Mouse (Mus musculus) limb, embryonic 14.5 days (tissue): ENCODE measurements around the gene Prkce. TPM values are rescaled to one million over a fixed set of nuclear protein-coding genes. Genes with fewer than 3 reads are reported as not detected.

ENCODE experiments used
- ATAC-seq: fragments of 200-750 bp; cut with Nextera tagmentation; 2 replicates; pipeline ENCODE4 v1.8.0; 2017; ENCODE audit warnings: low read depth, moderate number of reproducible peaks, moderate TSS enrichment; ENCODE audit not compliant: low FRiP score
- DNase-seq: peaks from one replicate; pipeline ENCODE4 v3.0.0-alpha.2; 2015; ENCODE audit warnings: low spot score
- H3K27ac ChIP-seq: fragments of 300-500 bp; sonication (generic); replicated peaks from 2 replicates; pipeline ENCODE4 v1.5.1; 2014; ENCODE audit warnings: low read depth, mild to moderate bottlenecking, low read length, moderate library complexity, mixed read lengths
- H3K27me3 ChIP-seq: fragments of 300-500 bp; sonication (generic); 2 replicates; pipeline ENCODE4 v1.6.1; 2014; ENCODE audit warnings: low read length, mixed read lengths; ENCODE audit not compliant: control insufficient read depth, insufficient read depth
- H3K36me3 ChIP-seq: fragments of 300-500 bp; sonication (generic); 2 replicates; pipeline ENCODE4 v1.6.1; 2014; ENCODE audit warnings: mild to moderate bottlenecking, low read length, moderate library complexity, mixed read lengths; ENCODE audit not compliant: control insufficient read depth, insufficient read depth
- H3K4me1 ChIP-seq: fragments of 300-500 bp; sonication (generic); 2 replicates; pipeline ENCODE4 v1.6.1; 2014; ENCODE audit warnings: antibody characterized with exemption, low read length, mixed read lengths; ENCODE audit not compliant: control insufficient read depth, insufficient read depth
- H3K4me2 ChIP-seq: fragments of 300-500 bp; sonication (generic); replicated peaks from 2 replicates; pipeline ENCODE4 v1.6.1; 2014; ENCODE audit warnings: low read depth, mild to moderate bottlenecking, low read length, moderate library complexity; ENCODE audit not compliant: severe bottlenecking
- H3K4me3 ChIP-seq: fragments of 300-500 bp; sonication (generic); replicated peaks from 2 replicates; pipeline ENCODE4 v1.5.1; 2014; ENCODE audit warnings: low read length
- H3K9ac ChIP-seq: fragments of 300-500 bp; sonication (generic); 2 replicates; pipeline ENCODE4 v1.6.1; 2014; ENCODE audit warnings: mild to moderate bottlenecking, low read depth, low read length, moderate library complexity; ENCODE audit not compliant: severe bottlenecking
- H3K9me3 ChIP-seq: fragments of 300-500 bp; sonication (generic); 2 replicates; pipeline ENCODE4 v1.6.1; 2016; ENCODE audit warnings: low read length; ENCODE audit not compliant: control insufficient read depth
- POLR2A ChIP-seq: fragments of 200-500 bp; IDR thresholded peaks from 2 replicates; pipeline ENCODE4 v1.8.0; 2012; ENCODE audit warnings: inconsistent platforms, mild to moderate bottlenecking, moderate library complexity, borderline replicate concordance; ENCODE audit not compliant: insufficient read depth, insufficient read length; ENCODE audit errors: extremely low read depth
- WGBS: fragments of 180-500 bp; shearing (Covaris S2); extraction: QIAGEN DNeasy Blood & Tissue Kit; methylation state at CpG from one replicate; pipeline ENCODE4 v1.1.7; 2014; 5-methylcytosine and 5-hydroxymethylcytosine counted together
- polyA plus RNA-seq, 2 experiments: library from polyadenylated mRNA; depleted of rRNA in 1 of 2; stranded (reverse) in 1 of 2; unstranded in 1 of 2; fragments of >200 nt; fragmentation: Nextera tagmentation in 1 of 2; extraction: Ambion mirVana in 1 of 2; gene quantifications; 2 replicates each; pipeline versions ENCODE4 v1.2.1 to v1.2.3; 2012 to 2014

Prkce gene
- polyA plus RNA-seq, 2 experiments = 4.7 to 9.3 TPM

DNA sequence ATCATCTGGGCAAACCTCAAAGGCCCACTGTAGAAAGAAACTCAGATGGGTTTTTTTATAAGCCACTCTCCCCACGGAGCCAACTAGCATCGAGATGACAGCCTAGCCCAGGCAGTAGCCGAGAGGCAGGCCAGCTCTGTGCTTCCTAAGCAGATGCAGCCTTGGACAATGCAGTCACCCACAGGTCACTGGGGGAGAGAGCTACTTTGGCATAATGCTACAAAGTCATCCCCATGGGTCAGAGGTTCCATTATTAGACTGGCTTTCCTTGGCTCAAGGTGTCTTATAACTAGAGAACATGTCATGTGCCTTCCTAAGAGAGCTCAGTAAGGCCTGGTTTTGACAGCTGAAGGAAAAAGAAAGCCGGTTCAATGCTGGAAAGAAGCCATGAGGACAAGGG, 465.5 kb downstream of the Prkce start:
- Histone ChIP-seq H3K4me1 (no peaks in the 10 kb centered on the region), H3K27ac (no peak overlapping the region), H3K9ac (no peak overlapping the region), H3K9me3 (no peaks in the 10 kb centered on the region), H3K27me3 (no peaks in the 10 kb centered on the region), H3K36me3 (no peaks in the 10 kb centered on the region; the same call in 1 of the 2 replicates), H3K4me3 (no peak overlapping the region), H3K4me2 (no peak overlapping the region)
- 90% methylated on average over 4 of the region's 4 CpGs for WGBS
- no peak for TF ChIP-seq POLR2A
- DNase-seq (no peak), ATAC-seq (no peak)

DNA sequence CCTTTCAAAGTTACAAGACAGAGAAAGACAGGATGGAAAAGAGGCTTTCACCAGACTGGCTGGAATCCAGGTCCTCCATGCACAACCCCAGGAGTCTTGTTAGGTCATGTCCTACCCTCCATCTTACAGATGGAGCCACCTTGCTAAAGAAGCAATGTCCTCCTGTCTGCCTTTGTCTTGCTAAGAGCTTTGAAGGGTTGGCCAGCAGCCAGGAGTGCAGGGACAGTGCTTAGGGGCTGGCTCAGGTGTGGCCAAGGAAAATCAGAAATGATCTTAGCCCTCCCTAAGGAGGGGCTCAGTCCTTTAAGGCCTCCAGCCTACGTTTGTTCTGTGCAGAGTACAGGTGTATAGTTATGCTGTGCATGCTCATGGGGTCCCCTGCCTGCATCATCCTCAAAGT, 469.7 kb downstream of the Prkce start:
- WGBS = 62% methylated on average over 1 of the region's 1 CpGs
- TF ChIP-seq POLR2A = no peak
- Histone ChIP-seq H3K4me1 (no peaks in the 10 kb centered on the region), H3K4me3 (no peak overlapping the region), H3K27me3 (no peaks in the 10 kb centered on the region), H3K9ac (no peak overlapping the region), H3K27ac (no peak overlapping the region), H3K4me2 (no peak overlapping the region), H3K9me3 (no peaks in the 10 kb centered on the region), H3K36me3 (no peaks in the 10 kb centered on the region)
- DNase-seq = no peak
- no peak for ATAC-seq

DNA sequence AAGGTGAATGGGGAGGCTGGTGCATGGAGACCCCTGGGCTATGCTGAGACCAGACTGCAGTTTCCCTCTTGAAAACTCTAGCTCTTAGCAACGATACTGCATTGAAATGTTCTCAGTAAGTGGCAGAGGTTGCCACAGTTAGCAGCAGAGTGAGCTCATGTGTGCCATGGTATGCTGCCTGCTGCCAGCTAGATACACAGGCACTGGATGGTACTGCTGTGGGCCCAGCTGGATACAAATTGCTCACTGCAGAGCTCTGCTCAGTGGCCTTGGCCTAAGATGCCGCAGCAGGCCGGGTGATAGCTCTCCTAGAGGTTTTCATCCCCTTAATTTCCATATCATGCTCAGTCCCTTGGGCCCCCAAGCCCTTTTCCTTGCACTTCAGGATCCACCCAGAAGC, 471.7 kb downstream of the Prkce start:
- Histone ChIP-seq H3K4me1 (no peaks in the 10 kb centered on the region), H3K4me3 (no peak overlapping the region), H3K36me3 (no peaks in the 10 kb centered on the region), H3K9ac (no peak overlapping the region), H3K27me3 (no peaks in the 10 kb centered on the region), H3K9me3 (no peaks in the 10 kb centered on the region), H3K4me2 (no peak overlapping the region), H3K27ac (no peak overlapping the region)
- WGBS = 90% methylated on average over 3 of the region's 3 CpGs
- TF ChIP-seq POLR2A = no peak
- ATAC-seq (no peak), DNase-seq (no peak)

DNA sequence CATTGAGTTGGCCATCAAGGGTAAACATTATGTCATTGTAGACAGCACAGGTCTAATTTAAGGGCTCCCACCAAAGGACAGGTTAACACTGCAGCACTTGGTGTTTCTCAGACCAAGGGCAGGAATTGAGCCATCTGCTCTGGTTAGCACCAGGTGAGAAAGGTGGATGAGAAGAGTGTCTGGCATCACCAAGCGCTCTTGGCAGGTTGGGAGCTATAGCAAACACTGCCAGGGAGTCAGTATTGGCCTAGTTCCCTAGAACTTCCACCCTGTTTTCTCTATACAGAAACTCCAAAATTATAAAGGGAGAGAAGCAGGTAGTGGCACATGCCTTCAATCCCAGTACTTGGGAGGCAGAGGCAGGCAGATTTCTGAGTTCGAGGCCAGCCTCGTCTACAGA, 479.6 kb downstream of the Prkce start:
- Histone ChIP-seq H3K27me3 (no peaks in the 10 kb centered on the region), H3K36me3 (no peaks in the 10 kb centered on the region), H3K9me3 (no peaks in the 10 kb centered on the region), H3K27ac (no peak overlapping the region), H3K4me2 (no peak overlapping the region), H3K9ac (no peak overlapping the region), H3K4me1 (no peaks in the 10 kb centered on the region), H3K4me3 (no peak overlapping the region)
- TF ChIP-seq POLR2A = no peak
- no peak for DNase-seq
- no peak for ATAC-seq
- 97% methylated on average over 3 of the region's 3 CpGs for WGBS

DNA sequence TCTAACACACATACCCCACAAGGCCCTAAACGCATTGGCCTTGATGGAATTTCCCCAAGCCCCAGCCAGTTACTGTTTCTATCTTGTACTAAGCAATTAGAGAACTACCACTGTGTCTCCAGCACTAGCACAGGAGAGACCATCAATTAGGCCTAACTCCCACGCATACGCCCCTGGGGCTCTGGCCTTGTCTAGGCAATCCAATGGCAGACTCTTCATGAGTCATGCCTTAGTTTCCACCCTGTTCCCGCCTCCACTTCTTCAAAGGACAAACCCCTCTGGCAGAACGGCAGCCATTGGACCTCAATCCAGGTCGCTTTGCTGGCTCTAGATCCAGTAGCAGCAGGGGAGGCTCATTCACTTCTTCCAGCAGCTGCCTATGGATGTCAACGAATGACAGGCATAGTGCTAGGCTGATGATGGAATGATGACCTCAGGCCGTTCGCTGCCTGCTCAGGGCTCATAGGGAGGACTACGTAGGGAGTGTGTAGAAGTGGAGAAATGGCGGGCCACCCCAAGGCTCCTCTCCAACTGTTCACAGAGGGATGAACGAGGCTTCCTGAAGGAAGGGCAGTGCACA, 481.4 kb downstream of the Prkce start:
- Histone ChIP-seq H3K4me3 (no peak overlapping the region), H3K4me1 (no peaks in the 10 kb centered on the region), H3K27ac (no peak overlapping the region), H3K27me3 (no peaks in the 10 kb centered on the region), H3K4me2 (no peak overlapping the region), H3K9me3 (no peaks in the 10 kb centered on the region), H3K36me3 (no peaks in the 10 kb centered on the region), H3K9ac (no peak overlapping the region)
- no peak for TF ChIP-seq POLR2A
- WGBS = 83% methylated on average over 12 of the region's 12 CpGs
- ATAC-seq (no peak), DNase-seq (no peak)

DNA sequence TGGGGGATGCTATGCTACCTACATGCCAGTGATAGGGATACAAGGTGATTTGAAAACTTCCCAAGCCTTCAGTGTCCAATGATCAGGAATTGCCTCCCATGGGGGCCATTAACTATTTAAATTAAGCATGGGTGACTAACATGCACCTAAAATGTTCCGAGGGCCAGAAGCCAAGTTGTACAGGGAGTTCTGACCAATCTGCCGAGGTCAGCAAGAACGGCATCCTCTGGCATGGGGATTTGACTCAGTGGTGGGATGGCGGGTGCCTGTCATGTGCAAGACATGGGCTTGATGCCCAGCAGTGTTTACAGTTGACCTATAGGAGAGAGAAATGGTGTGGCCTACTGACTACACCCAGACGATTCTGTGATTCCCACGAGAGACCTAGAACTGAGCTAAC, 482.7 kb downstream of the Prkce start:
- Histone ChIP-seq H3K36me3 (no peaks in the 10 kb centered on the region), H3K4me3 (no peak overlapping the region), H3K9me3 (no peaks in the 10 kb centered on the region), H3K4me1 (no peaks in the 10 kb centered on the region), H3K27me3 (no peaks in the 10 kb centered on the region), H3K9ac (no peak overlapping the region), H3K4me2 (no peak overlapping the region), H3K27ac (no peak overlapping the region)
- DNase-seq (no peak), ATAC-seq (no peak)
- TF ChIP-seq POLR2A = no peak
- 89% methylated on average over 6 of the region's 6 CpGs for WGBS
